Mouse (Mus musculus) right cerebral cortex, postnatal 14 days (tissue): ENCODE measurements around the gene Lhfpl4.
A peak's percentile ranks its signal among the peaks of the same experiment; 100 is the strongest.

Source experiments
- DNase-seq: peaks from one replicate; pipeline ENCODE4 v3.0.0; 2022

Lhfpl4 gene

GRCm38 (mm10) chr6:113194841-113195595 is at the start of gene Lhfpl4:
Gene Lhfpl4, minus strand, starts transcription at chr6:113195384.
- DNase-seq = peak; percentile 67

- no peak for DNase-seq
These were observed 47.6 kb upstream of the Lhfpl4 start for GRCm38 (mm10) chr6:113242753-113243152.

GRCm38 (mm10) chr6:113238442-113238841 is 43.3 kb upstream of the Lhfpl4 start:
- no peak for DNase-seq

GRCm38 (mm10) chr6:113237542-113238270 is 42.5 kb upstream of the Lhfpl4 start, which contains the start of gene Mtmr14:
Gene Mtmr14, plus strand, starts transcription at chr6:113237843.
- DNase-seq = peak; percentile 99

GRCm38 (mm10) chr6:113235141-113235540 is 40.0 kb upstream of the Lhfpl4 start:
- no peak for DNase-seq

GRCm38 (mm10) chr6:113226705-113227104 is 31.5 kb upstream of the Lhfpl4 start:
- no peak for DNase-seq

- DNase-seq = no peak
These were observed 30.6 kb upstream of the Lhfpl4 start for GRCm38 (mm10) chr6:113225798-113226197.

GRCm38 (mm10) chr6:113216280-113216679 is 21.1 kb upstream of the Lhfpl4 start:
- DNase-seq = no peak

GRCm38 (mm10) chr6:113195596-113195992 is 410 bp upstream of the Lhfpl4 start:
- DNase-seq = no peak

GRCm38 (mm10) chr6:113194517-113194840 is 705 bp downstream of the Lhfpl4 start:
- no peak for DNase-seq

GRCm38 (mm10) chr6:113193765-113194460 is 1.3 kb downstream of the Lhfpl4 start:
- DNase-seq = no peak

GRCm38 (mm10) chr6:113184866-113185525 is 10.2 kb downstream of the Lhfpl4 start:
- no peak for DNase-seq

GRCm38 (mm10) chr6:113184163-113184562 is 11.0 kb downstream of the Lhfpl4 start:
- no peak for DNase-seq

- DNase-seq = no peak
These were observed 15.9 kb downstream of the Lhfpl4 start for GRCm38 (mm10) chr6:113179195-113179733.

- DNase-seq = peak; percentile 62
These were observed 16.6 kb downstream of the Lhfpl4 start for GRCm38 (mm10) chr6:113178286-113179194.

GRCm38 (mm10) chr6:113176613-113177012 is 18.6 kb downstream of the Lhfpl4 start:
- DNase-seq = no peak

- no peak for DNase-seq
These were observed 19.7 kb downstream of the Lhfpl4 start for GRCm38 (mm10) chr6:113175469-113175868.

GRCm38 (mm10) chr6:113172568-113172967 is 22.6 kb downstream of the Lhfpl4 start:
- DNase-seq = peak; percentile 58

GRCm38 (mm10) chr6:113172011-113172410 is 23.2 kb downstream of the Lhfpl4 start:
- DNase-seq = no peak

GRCm38 (mm10) chr6:113170651-113171050 is 24.5 kb downstream of the Lhfpl4 start:
- no peak for DNase-seq

- no peak for DNase-seq
These were observed 25.3 kb downstream of the Lhfpl4 start for GRCm38 (mm10) chr6:113169852-113170251.
